Mouse (Mus musculus) olfactory bulb, adult 2 months (tissue): Measurements from ENCODE around the gene Ptprg. TPM values are rescaled to one million over a fixed set of nuclear protein-coding genes. Genes with fewer than 3 reads are reported as not detected.

Source experiments
- H3K27ac ChIP-seq: fragments of 200-500 bp; 2 replicates; pipeline ENCODE4 v1.5.1; 2012; ENCODE audit warnings: low read depth, low read length; ENCODE audit not compliant: insufficient read depth
- H3K4me1 ChIP-seq: fragments of 200-500 bp; 2 replicates; pipeline ENCODE4 v1.6.1; 2012; ENCODE audit warnings: low read length; ENCODE audit not compliant: control insufficient read depth, insufficient read depth
- H3K4me3 ChIP-seq: fragments of 200-500 bp; 2 replicates; pipeline ENCODE4 v1.5.1; 2012; ENCODE audit warnings: mild to moderate bottlenecking, low read depth, low read length, moderate library complexity; ENCODE audit not compliant: insufficient read depth
- CTCF ChIP-seq: fragments of 200-500 bp; IDR thresholded peaks from 2 replicates; pipeline ENCODE4 v1.5.1; 2012; ENCODE audit warnings: low read depth, mild to moderate bottlenecking, low read length, moderate library complexity; ENCODE audit not compliant: insufficient read depth
- POLR2A ChIP-seq: fragments of 200-500 bp; IDR thresholded peaks from 2 replicates; pipeline ENCODE4 v1.6.1; 2012; ENCODE audit warnings: mild to moderate bottlenecking, low read depth, low read length, moderate library complexity; ENCODE audit not compliant: insufficient read depth
- WGBS: fragments of 180-500 bp; shearing (Covaris S2); methylation state at CpG from one replicate; pipeline ENCODE4 v1.1.7; 2018; 5-methylcytosine and 5-hydroxymethylcytosine counted together
- polyA plus RNA-seq: library from polyadenylated mRNA; stranded (reverse); fragments of >200 nt; gene quantifications from 2 replicates; pipeline ENCODE4 v1.2.4, GENCODE M21; 2012; ENCODE audit warnings: low replicate concordance; ENCODE audit not compliant: missing spikeins, insufficient read depth, insufficient read length

The Ptprg gene
- polyA plus RNA-seq, 1 experiment = not detected

DNA sequence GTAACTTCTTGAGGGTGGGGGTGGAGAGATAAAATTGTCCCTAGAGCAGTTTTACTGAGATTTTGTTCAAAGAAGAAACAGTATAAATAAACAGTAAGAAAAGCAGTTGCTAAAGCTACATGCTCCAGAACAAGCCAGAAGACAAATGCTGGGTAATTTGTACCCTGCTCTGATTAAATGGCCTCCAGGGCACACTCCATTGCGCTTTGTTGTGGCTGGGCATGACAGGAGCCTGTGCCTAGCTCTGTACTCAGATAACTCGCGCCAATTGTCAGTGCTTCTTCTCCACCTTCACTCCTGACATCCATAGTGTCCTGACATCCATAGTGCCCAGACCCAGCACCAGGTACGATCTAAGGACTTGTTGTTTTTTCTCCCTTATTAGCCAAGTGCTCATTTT lies 445.1 kb downstream of the Ptprg start:
- 73% methylated on average over 4 of the region's 4 CpGs for WGBS
- Histone ChIP-seq H3K27ac (no peak overlapping the region), H3K4me3 (no peak overlapping the region), H3K4me1 (peaks cover 2% of the 10 kb centered on the region; the same call in 1 of the 2 replicates)
- no peak for TF ChIP-seq CTCF
- TF ChIP-seq POLR2A = no peak

DNA sequence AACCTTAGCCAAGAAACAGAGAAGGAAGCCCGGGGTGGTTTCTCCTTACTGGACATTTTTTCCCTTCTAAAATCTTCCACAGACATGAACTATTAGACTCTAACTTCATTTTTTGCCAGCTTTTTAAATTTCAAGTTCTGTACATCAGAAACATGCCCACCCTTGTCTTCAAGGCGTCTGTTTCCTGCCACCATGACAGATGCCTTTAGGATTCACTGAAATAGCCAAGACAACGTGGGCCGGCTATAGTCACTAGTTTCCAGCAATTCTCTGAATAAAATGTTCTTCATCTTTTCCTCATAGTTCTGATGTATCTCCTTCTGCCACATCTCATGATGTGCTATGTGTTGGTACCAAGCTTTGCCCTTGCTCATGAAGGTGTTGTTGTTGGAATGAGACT lies 450.7 kb downstream of the Ptprg start:
- no peak overlapping the region for H3K27ac ChIP-seq

DNA sequence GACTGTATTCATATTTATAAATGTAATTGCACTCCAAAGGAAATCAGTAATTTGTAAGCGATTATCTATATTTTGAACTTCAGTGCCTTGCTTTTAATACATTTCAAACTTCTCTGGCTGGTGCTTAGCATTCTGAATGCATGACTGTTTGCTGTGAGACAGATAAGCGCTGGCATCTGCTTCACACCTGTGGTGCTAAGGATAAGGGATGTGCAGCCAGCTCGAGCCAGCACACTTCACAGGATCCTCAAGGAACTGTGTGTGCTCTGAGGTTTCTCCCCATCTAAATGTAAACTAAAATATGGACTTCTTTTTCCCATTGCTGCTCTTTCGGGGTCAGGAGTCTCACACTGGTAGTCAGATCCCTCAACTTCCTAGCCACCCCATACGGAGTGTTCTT lies 458.4 kb downstream of the Ptprg start:
- TF ChIP-seq CTCF = no peak
- TF ChIP-seq POLR2A = no peak
- H3K27ac ChIP-seq = no peak overlapping the region
- WGBS = 87% methylated on average over 5 of the region's 5 CpGs
- no peaks in the 10 kb centered on the region; the same call in 1 of the 2 replicates for H3K4me1 ChIP-seq
- no peak overlapping the region for H3K4me3 ChIP-seq

More for the DNA sequence above, 450.7 kb downstream of the Ptprg start:
- H3K4me1 ChIP-seq = no peaks in the 10 kb centered on the region
- TF ChIP-seq CTCF (no peak), POLR2A (no peak)
- WGBS = 95% methylated on average over 4 of the region's 4 CpGs
- H3K4me3 ChIP-seq = no peak overlapping the region

DNA sequence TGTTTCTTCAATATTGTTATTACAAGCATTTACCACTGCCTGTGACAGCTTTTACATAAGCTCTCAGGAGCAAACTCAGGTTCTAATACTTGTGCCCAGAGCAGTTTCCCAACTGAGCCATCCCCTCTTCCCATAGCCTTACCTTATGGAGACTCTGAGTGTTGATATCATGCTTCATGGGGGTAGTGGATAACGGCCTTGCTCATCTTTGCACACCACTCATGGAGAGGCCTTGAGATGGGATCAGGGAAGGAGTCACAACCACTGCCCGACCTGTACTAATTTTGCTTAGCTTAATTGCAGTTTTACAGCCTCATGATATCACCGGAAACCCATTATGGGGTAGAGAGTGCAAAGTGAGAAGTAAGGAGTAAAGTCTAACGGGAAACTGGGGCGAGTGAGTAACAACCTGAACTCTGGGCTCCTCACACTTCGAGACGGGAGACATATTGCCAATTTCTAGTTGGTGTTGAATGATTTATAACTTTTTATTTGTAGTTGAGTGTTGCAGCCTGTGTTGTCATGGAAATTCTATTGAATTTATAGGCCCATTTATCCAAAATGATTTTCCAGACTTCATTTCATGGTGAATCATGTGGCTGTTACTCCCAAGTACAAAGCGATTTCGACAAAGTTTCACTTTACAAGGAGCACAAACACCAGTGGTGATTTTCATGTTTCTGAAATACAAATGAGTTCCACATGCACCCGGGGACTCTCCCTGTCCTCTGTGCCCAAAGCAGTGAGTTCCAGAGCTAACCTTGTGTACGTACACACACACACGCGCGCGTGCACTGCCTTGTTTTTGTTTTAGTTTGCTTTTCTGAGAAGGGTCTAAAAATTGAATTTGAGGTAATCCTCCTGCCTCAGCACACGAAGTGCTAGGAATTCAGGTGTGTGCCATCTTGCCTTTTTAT lies 472.7 kb downstream of the Ptprg start:
- 93% methylated on average over 16 of the region's 16 CpGs for whole genome bisulfite sequencing
- no peak for TF ChIP-seq CTCF
- TF ChIP-seq POLR2A = no peak

DNA sequence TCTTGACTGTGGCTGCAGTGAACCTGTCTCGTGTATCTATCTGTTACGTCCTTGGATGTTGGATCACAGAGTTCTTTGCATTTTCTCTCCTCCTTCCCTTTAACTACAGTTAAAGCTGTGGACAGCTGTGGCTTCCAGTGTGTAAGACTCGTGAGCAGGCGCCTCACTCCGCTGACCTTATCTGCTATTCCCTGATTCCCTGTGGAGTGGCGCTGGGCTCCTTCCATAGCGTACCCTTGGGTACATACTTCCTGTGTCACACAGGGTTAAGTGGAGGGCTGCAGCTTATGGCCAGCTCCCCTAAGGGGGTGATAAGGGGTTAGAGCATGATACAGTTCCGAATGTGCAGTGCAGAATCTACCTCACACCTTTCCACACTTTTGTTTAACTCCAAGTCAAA lies 473.9 kb downstream of the Ptprg start:
- no peak overlapping the region for H3K27ac ChIP-seq
- WGBS = 90% methylated on average over 8 of the region's 8 CpGs
- no peak for TF ChIP-seq CTCF
- H3K4me1 ChIP-seq = no peaks in the 10 kb centered on the region
- H3K4me3 ChIP-seq = no peak overlapping the region

More for the DNA sequence above, 472.7 kb downstream of the Ptprg start:
- Histone ChIP-seq H3K27ac (no peak overlapping the region), H3K4me1 (no peaks in the 10 kb centered on the region), H3K4me3 (no peak overlapping the region)

DNA sequence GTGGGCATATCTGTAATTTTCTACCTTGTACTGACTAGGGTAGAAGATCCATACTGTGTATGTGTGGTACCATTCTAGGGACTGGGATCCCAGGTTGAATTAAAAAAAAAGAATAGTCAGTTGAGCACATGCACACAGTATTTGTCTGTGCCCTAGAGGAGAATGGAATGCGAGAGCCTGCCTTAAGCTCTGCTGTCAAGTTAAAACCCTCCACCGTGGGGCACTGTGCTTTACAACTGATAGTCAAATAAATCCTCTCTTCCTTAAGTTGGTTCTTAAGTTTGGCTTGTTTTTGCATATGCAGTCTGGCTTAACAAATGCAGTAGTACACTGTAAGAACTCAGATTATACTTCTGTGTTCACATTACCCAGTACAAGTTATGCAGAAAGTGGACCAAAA lies 476.6 kb downstream of the Ptprg start:
- H3K4me1 ChIP-seq = no peaks in the 10 kb centered on the region

DNA sequence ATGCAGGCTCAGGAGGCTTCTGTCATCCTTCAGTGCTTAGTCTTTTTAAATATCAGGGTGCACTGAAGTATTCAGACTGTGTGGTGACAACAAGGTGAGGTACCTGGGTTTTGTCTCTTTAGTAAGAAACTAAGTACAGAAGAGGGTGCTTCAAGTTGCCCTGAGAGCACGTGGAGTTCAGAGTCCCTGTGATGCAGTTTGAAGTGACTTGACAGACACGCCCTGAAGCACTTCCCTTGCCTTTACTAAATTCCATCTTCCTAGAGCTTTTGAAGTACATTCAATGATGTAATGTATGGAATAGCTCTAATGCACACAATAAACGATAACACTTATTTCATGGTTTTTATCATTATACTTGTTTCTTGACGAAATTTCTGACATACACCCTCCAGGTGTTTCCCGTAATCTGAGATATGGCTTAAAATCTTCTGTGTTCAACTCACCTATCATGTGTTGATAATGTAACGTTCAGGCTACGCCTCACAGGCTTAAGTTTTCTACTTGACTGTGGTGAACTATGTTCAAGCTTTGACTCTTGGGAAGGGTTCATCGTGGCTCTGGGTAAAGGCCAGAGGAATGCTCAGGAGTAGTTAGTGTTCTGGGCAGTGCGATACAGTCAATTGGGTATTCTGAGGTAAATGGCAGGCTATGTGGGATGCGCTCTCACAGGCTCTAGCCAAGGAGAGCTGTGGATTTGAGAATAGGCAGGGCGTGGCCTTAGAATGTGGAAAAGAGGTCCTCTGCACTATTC lies 483.4 kb downstream of the Ptprg start:
- 96% methylated on average over 11 of the region's 11 CpGs for WGBS
- Histone ChIP-seq H3K27ac (no peak overlapping the region), H3K4me3 (no peak overlapping the region), H3K4me1 (no peaks in the 10 kb centered on the region)
- TF ChIP-seq POLR2A = no peak
- no peak for TF ChIP-seq CTCF

More for the DNA sequence above, 476.6 kb downstream of the Ptprg start:
- WGBS = 74% methylated on average over 2 of the region's 2 CpGs
- Histone ChIP-seq H3K27ac (no peak overlapping the region), H3K4me3 (no peak overlapping the region)
- TF ChIP-seq POLR2A (no peak), CTCF (no peak)

DNA sequence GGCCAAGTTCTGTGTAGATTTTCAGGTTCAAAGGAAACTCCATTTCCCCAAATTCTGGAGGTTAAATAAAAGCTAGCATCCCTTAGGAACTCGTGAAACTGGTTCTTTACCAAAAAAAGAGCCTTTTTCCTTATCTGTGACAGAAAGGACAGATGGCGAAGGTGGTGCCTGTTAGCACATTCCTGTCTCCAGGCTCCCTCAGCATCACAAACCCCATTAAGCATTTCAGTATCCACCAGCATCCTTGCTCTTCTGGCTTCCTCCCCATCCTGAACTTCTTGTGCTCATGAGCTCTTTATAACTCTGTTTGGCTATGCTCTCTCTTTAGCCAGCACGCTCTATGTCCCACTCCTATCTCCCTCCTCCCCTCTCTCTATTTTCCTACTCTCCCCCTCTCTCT lies 486.4 kb downstream of the Ptprg start:
- TF ChIP-seq POLR2A = no peak
- no peak for TF ChIP-seq CTCF
- WGBS = 85% methylated on average over 3 of the region's 3 CpGs

DNA sequence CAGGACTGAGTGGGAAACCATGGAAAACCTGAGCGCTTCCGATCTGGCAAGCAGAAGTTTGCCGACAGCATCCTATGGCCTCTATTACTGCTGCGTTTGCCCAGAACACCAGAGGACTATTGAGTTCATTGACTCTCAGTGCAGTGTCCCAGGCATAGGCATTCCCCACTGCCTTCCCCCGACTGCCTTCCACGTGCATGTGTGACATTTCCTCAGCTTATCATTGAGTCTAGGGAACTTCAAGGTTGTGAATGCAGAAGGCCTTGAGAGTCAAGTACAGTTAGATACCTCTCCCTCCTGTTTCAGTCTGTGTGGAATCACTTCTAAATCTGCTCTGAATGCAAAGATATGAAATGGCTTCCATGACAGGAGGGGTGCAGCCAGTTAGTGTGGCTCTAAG lies 488.2 kb downstream of the Ptprg start:
- no peak overlapping the region for H3K4me3 ChIP-seq
- TF ChIP-seq POLR2A = no peak
- no peak for TF ChIP-seq CTCF
- no peaks in the 10 kb centered on the region for H3K4me1 ChIP-seq
- WGBS = 98% methylated on average over 6 of the region's 6 CpGs
- H3K27ac ChIP-seq = no peak overlapping the region

More for the DNA sequence above, 486.4 kb downstream of the Ptprg start:
- no peak overlapping the region for H3K27ac ChIP-seq
- H3K4me3 ChIP-seq = no peak overlapping the region
- no peaks in the 10 kb centered on the region for H3K4me1 ChIP-seq
